Mouse (Mus musculus) neural tube, embryonic 11.5 days (tissue): ENCODE measurements around the gene Abca7. TPM values are rescaled to one million over a fixed set of nuclear protein-coding genes. Genes with fewer than 3 reads are reported as not detected.

ENCODE experiments used
- ATAC-seq: fragments of 200-750 bp; cut with Nextera tagmentation; 2 replicates; pipeline ENCODE4 v1.8.0; 2017; ENCODE audit warnings: moderate number of reproducible peaks, mild to moderate bottlenecking, moderate TSS enrichment, moderate library complexity; ENCODE audit not compliant: insufficient read depth, low FRiP score, low TSS enrichment
- DNase-seq: peaks from one replicate; pipeline ENCODE4 v3.0.0-alpha.2; 2015; ENCODE audit warnings: low spot score
- H3K27ac ChIP-seq: fragments of 300-500 bp; sonication (generic); 2 replicates; pipeline ENCODE4 v1.5.1; 2014; ENCODE audit warnings: low read depth, mild to moderate bottlenecking, low read length
- H3K27me3 ChIP-seq: fragments of 300-500 bp; sonication (generic); 2 replicates; pipeline ENCODE4 v1.6.1; 2014; ENCODE audit warnings: mild to moderate bottlenecking, low read length, mixed read lengths; ENCODE audit not compliant: control insufficient read depth, insufficient read depth
- H3K36me3 ChIP-seq: fragments of 300-500 bp; sonication (generic); 2 replicates; pipeline ENCODE4 v1.6.1; 2014; ENCODE audit warnings: mild to moderate bottlenecking, low read length, moderate library complexity, mixed read lengths; ENCODE audit not compliant: control insufficient read depth, insufficient read depth
- H3K4me1 ChIP-seq: fragments of 300-500 bp; sonication (generic); 2 replicates; pipeline ENCODE4 v1.6.1; 2014; ENCODE audit warnings: low read length, mixed read lengths; ENCODE audit not compliant: control insufficient read depth, insufficient read depth
- H3K4me2 ChIP-seq: fragments of 300-500 bp; sonication (generic); 2 replicates; pipeline ENCODE4 v1.6.1; 2014; ENCODE audit warnings: low read depth, mild to moderate bottlenecking, moderate library complexity
- H3K4me3 ChIP-seq: fragments of 300-500 bp; sonication (generic); 2 replicates; pipeline ENCODE4 v1.5.1; 2014; ENCODE audit warnings: low read depth, low read length
- H3K9ac ChIP-seq: fragments of 300-500 bp; sonication (generic); 2 replicates; pipeline ENCODE4 v1.6.1; 2014; ENCODE audit warnings: mild to moderate bottlenecking, low read length
- H3K9me3 ChIP-seq: fragments of 300-500 bp; sonication (generic); 2 replicates; pipeline ENCODE4 v1.6.1; 2016; ENCODE audit warnings: low read length; ENCODE audit not compliant: control insufficient read depth
- WGBS: fragments of 180-500 bp; shearing (Covaris S2); extraction: QIAGEN DNeasy Blood & Tissue Kit; methylation state at CpG from one replicate; pipeline ENCODE4 v1.1.7; 2014; 5-methylcytosine and 5-hydroxymethylcytosine counted together
- polyA plus RNA-seq: library from polyadenylated mRNA; unstranded; fragments of >200 nt; fragmentation: Nextera tagmentation; extraction: Ambion mirVana; gene quantifications from 2 replicates; pipeline ENCODE4 v1.2.1, GENCODE M21; 2014

The Abca7 gene
- polyA plus RNA-seq, 1 experiment from 2014 or later, result 7.0 TPM

DNA sequence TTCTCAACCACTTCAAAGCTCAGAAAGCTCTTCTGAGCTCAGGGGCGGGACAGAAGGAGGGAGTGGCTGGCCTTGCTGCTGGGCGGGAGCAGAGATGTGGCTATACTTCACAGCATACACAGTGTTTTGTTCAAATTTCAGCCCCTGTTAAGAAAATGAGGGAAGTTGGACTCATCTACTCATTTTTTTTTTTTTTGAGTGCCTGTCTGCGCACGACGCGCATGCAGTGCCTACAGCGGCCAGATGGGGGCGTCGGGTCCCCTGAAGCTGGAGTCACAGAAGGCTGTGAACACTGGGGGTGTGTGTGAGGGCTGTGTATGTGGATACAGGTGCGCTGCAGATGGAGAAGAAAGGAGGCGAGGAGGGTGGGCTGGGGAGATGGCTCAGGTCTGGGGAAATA, 9.3 kb upstream of the Abca7 start:
- DNase-seq (peak; percentile 89), ATAC-seq (no peak)
- no peak overlapping the region for H3K9ac ChIP-seq
- H3K4me1 ChIP-seq, result peaks cover 20% of the 10 kb centered on the region
- H3K4me2 ChIP-seq, result no peak overlapping the region
- 7% methylated on average over 11 of the region's 11 CpGs for WGBS
- H3K36me3 ChIP-seq, result no peaks in the 10 kb centered on the region
- H3K27ac ChIP-seq, result no peak overlapping the region
- H3K9me3 ChIP-seq, result peaks cover 5% of the 10 kb centered on the region; the same call in 1 of the 2 replicates
- H3K27me3 ChIP-seq, result peaks cover 32% of the 10 kb centered on the region
- peak overlapping the region; percentile 55; the same call in 1 of the 2 replicates for H3K4me3 ChIP-seq

GRCm38 (mm10) chr10:79987771-79988505, 8.4 kb upstream of the Abca7 start:
- Histone ChIP-seq H3K9me3 (peaks cover 5% of the 10 kb centered on the region; the same call in 1 of the 2 replicates), H3K27me3 (peaks cover 32% of the 10 kb centered on the region), H3K36me3 (no peaks in the 10 kb centered on the region), H3K4me1 (peaks cover 13% of the 10 kb centered on the region), H3K4me3 (peak overlapping the region; percentile 55), H3K4me2 (peak overlapping the region; percentile 47), H3K27ac (0 out of 2 replicates have a peak overlapping the region, but pooled peaks have one; percentile 44), H3K9ac (peak overlapping the region; percentile 62)
- DNase-seq (peak; percentile 32), ATAC-seq (no peak)
- 8% methylated on average over 27 of the region's 27 CpGs for WGBS

GRCm38 (mm10) chr10:79988506-79989271, 7.6 kb upstream of the Abca7 start, which contains the start of gene Cnn2:
Gene Cnn2, plus strand, starts transcription at chr10:79988584.
- peak; percentile 73 for DNase-seq
- H3K27me3 ChIP-seq, result peaks cover 32% of the 10 kb centered on the region
- peaks cover 5% of the 10 kb centered on the region; the same call in 1 of the 2 replicates for H3K9me3 ChIP-seq
- peaks cover 7% of the 10 kb centered on the region; the same call in 1 of the 2 replicates for H3K4me1 ChIP-seq
- peak within 1 kb of the TSS; percentile 62 for H3K9ac ChIP-seq
- H3K4me2 ChIP-seq, result peak within 1 kb of the TSS; percentile 47
- WGBS, result under 1% methylated on average over 59 of the region's 59 CpGs
- H3K27ac ChIP-seq, result 0 out of 2 replicates have a peak within 1 kb of the TSS, but pooled peaks have one; percentile 44
- H3K36me3 ChIP-seq, result no peaks in the 10 kb centered on the region; the same call in 1 of the 2 replicates
- peak within 1 kb of the TSS; percentile 55 for H3K4me3 ChIP-seq
- no peak for ATAC-seq

DNA sequence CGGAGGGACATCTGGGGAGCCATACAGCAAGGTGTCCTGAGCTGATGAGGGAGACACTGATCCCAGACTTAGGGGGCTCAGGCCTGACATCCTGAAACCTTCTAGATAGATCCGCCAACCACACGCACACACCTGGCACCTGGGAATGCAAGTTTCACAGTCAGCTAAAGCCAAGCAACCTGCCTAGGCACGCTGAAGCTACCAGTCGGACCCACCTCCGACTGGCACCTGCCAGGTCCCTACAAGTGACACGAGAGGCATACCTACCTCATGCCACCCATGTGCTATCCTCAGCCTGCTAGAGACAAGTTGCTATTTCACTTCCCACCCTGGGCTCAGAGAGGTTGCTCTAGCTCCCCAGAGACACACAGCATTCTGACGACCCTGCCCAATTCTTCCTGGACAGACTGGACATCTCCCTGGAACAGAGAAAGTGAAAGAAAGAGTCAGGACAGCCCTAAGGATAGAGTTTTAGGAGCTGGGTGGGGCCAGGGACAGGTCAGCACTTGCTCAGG, 7.0 kb upstream of the Abca7 start:
- peaks cover 32% of the 10 kb centered on the region for H3K27me3 ChIP-seq
- H3K4me1 ChIP-seq, result peaks cover 7% of the 10 kb centered on the region; the same call in 1 of the 2 replicates
- ATAC-seq (no peak), DNase-seq (no peak)
- 43% methylated on average over 8 of the region's 8 CpGs for WGBS
- no peak overlapping the region; the same call in 1 of the 2 replicates for H3K9ac ChIP-seq
- H3K4me3 ChIP-seq, result peak overlapping the region; percentile 55
- H3K27ac ChIP-seq, result no peak overlapping the region
- peaks cover 5% of the 10 kb centered on the region; the same call in 1 of the 2 replicates for H3K9me3 ChIP-seq
- H3K4me2 ChIP-seq, result peak overlapping the region; percentile 47
- no peaks in the 10 kb centered on the region; the same call in 1 of the 2 replicates for H3K36me3 ChIP-seq

GRCm38 (mm10) chr10:79989870-79990269, 6.4 kb upstream of the Abca7 start:
- WGBS, result 17% methylated on average over 15 of the region's 15 CpGs
- H3K9ac ChIP-seq, result peak overlapping the region; percentile 37

DNA sequence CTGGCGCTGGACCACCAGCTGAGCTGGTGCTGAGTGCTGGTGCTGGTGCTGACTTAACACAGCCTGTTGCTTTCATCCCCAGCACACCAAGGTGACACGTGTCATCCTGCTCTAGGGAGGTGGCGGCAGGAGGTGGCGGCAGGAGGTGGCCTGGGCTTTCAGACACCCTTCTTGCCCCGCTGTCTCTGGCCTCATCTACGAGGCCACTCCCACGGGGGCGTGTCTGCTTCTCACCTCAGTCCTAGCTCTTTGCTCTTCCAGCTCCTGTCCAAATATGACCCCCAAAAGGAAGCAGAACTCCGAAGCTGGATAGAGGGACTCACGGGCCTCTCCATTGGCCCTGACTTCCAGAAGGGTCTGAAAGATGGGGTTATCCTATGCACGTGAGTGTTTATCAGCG, 5.2 kb upstream of the Abca7 start:
- no peak overlapping the region for H3K4me3 ChIP-seq
- ATAC-seq (no peak), DNase-seq (no peak)
- H3K27ac ChIP-seq, result no peak overlapping the region
- no peak overlapping the region for H3K4me2 ChIP-seq
- H3K27me3 ChIP-seq, result peaks cover 32% of the 10 kb centered on the region
- no peak overlapping the region for H3K9ac ChIP-seq
- WGBS, result 50% methylated on average over 12 of the region's 12 CpGs
- H3K36me3 ChIP-seq, result no peaks in the 10 kb centered on the region; the same call in 1 of the 2 replicates
- H3K4me1 ChIP-seq, result peaks cover 7% of the 10 kb centered on the region; the same call in 1 of the 2 replicates
- H3K9me3 ChIP-seq, result peaks cover 5% of the 10 kb centered on the region; the same call in 1 of the 2 replicates

More at GRCm38 (mm10) chr10:79989870-79990269, 6.4 kb upstream of the Abca7 start:
- peaks cover 32% of the 10 kb centered on the region for H3K27me3 ChIP-seq
- H3K9me3 ChIP-seq, result peaks cover 5% of the 10 kb centered on the region; the same call in 1 of the 2 replicates
- ATAC-seq (no peak), DNase-seq (no peak)
- H3K4me1 ChIP-seq, result peaks cover 7% of the 10 kb centered on the region; the same call in 1 of the 2 replicates
- H3K36me3 ChIP-seq, result no peaks in the 10 kb centered on the region; the same call in 1 of the 2 replicates
- H3K27ac ChIP-seq, result no peak overlapping the region
- peak overlapping the region; percentile 47 for H3K4me2 ChIP-seq
- H3K4me3 ChIP-seq, result peak overlapping the region; percentile 55

- Histone ChIP-seq H3K4me1 (peaks cover 7% of the 10 kb centered on the region; the same call in 1 of the 2 replicates), H3K36me3 (no peaks in the 10 kb centered on the region; the same call in 1 of the 2 replicates), H3K27me3 (peaks cover 32% of the 10 kb centered on the region), H3K4me3 (no peak overlapping the region), H3K27ac (no peak overlapping the region), H3K4me2 (no peak overlapping the region), H3K9ac (no peak overlapping the region), H3K9me3 (peaks cover 5% of the 10 kb centered on the region; the same call in 1 of the 2 replicates)
- no peak for DNase-seq
- 82% methylated on average over 6 of the region's 6 CpGs for WGBS
- ATAC-seq, result no peak
These were observed 4.7 kb upstream of the Abca7 start for GRCm38 (mm10) chr10:79991548-79991947.
